Mouse (Mus musculus): Measurements from ENCODE around the gene Mapkapk2.

- TF ChIP-seq CTCF (IDR thresholded peaks at IDR 0.05; ENCODE audit: borderline replicate concordance, insufficient read depth, low read length) (no peak), POLR2A (IDR thresholded peaks at IDR 0.05; ENCODE audit: low read depth, low read length) (no peak)
Observed at GRCm38 (mm10) chr1:131025843-131026190, 71.8 kb downstream of the Mapkapk2 start.
